Mouse (Mus musculus) neural tube, embryonic 11.5 days (tissue): ENCODE measurements around the gene Alad. TPM values are rescaled to one million over a fixed set of nuclear protein-coding genes. Genes with fewer than 3 reads are reported as not detected.

Source experiments
- ATAC-seq: fragments of 200-750 bp; cut with Nextera tagmentation; 2 replicates; pipeline ENCODE4 v1.8.0; 2017; ENCODE audit warnings: moderate number of reproducible peaks, mild to moderate bottlenecking, moderate TSS enrichment, moderate library complexity; ENCODE audit not compliant: insufficient read depth, low FRiP score, low TSS enrichment
- DNase-seq: peaks from one replicate; pipeline ENCODE4 v3.0.0-alpha.2; 2015; ENCODE audit warnings: low spot score
- H3K27ac ChIP-seq: fragments of 300-500 bp; sonication (generic); 2 replicates; pipeline ENCODE4 v1.5.1; 2014; ENCODE audit warnings: low read depth, mild to moderate bottlenecking, low read length
- H3K27me3 ChIP-seq: fragments of 300-500 bp; sonication (generic); 2 replicates; pipeline ENCODE4 v1.6.1; 2014; ENCODE audit warnings: mild to moderate bottlenecking, low read length, mixed read lengths; ENCODE audit not compliant: control insufficient read depth, insufficient read depth
- H3K36me3 ChIP-seq: fragments of 300-500 bp; sonication (generic); 2 replicates; pipeline ENCODE4 v1.6.1; 2014; ENCODE audit warnings: mild to moderate bottlenecking, low read length, moderate library complexity, mixed read lengths; ENCODE audit not compliant: control insufficient read depth, insufficient read depth
- H3K4me1 ChIP-seq: fragments of 300-500 bp; sonication (generic); 2 replicates; pipeline ENCODE4 v1.6.1; 2014; ENCODE audit warnings: low read length, mixed read lengths; ENCODE audit not compliant: control insufficient read depth, insufficient read depth
- H3K4me2 ChIP-seq: fragments of 300-500 bp; sonication (generic); 2 replicates; pipeline ENCODE4 v1.6.1; 2014; ENCODE audit warnings: low read depth, mild to moderate bottlenecking, moderate library complexity
- H3K4me3 ChIP-seq: fragments of 300-500 bp; sonication (generic); 2 replicates; pipeline ENCODE4 v1.5.1; 2014; ENCODE audit warnings: low read depth, low read length
- H3K9ac ChIP-seq: fragments of 300-500 bp; sonication (generic); 2 replicates; pipeline ENCODE4 v1.6.1; 2014; ENCODE audit warnings: mild to moderate bottlenecking, low read length
- H3K9me3 ChIP-seq: fragments of 300-500 bp; sonication (generic); 2 replicates; pipeline ENCODE4 v1.6.1; 2016; ENCODE audit warnings: low read length; ENCODE audit not compliant: control insufficient read depth
- WGBS: fragments of 180-500 bp; shearing (Covaris S2); extraction: QIAGEN DNeasy Blood & Tissue Kit; methylation state at CpG from one replicate; pipeline ENCODE4 v1.1.7; 2014; 5-methylcytosine and 5-hydroxymethylcytosine counted together
- polyA plus RNA-seq: library from polyadenylated mRNA; unstranded; fragments of >200 nt; fragmentation: Nextera tagmentation; extraction: Ambion mirVana; gene quantifications from 2 replicates; pipeline ENCODE4 v1.2.1, GENCODE M21; 2014

Alad gene
- polyA plus RNA-seq, 1 experiment from 2014 or later: 89.7 TPM

GRCm38 (mm10) chr4:62551966-62552365 lies 32.2 kb upstream of the Alad start:
- DNase-seq (no peak), ATAC-seq (no peak)
- Histone ChIP-seq H3K27me3 (no peaks in the 10 kb centered on the region), H3K4me3 (no peak overlapping the region), H3K27ac (no peak overlapping the region), H3K4me1 (no peaks in the 10 kb centered on the region), H3K4me2 (no peak overlapping the region), H3K36me3 (no peaks in the 10 kb centered on the region), H3K9me3 (no peaks in the 10 kb centered on the region), H3K9ac (no peak overlapping the region)
- 87% methylated on average over 7 of the region's 7 CpGs for WGBS

GRCm38 (mm10) chr4:62544801-62545200 lies 25.1 kb upstream of the Alad start:
- no peak for ATAC-seq
- Histone ChIP-seq H3K4me3 (no peak overlapping the region), H3K9me3 (no peaks in the 10 kb centered on the region), H3K4me1 (no peaks in the 10 kb centered on the region), H3K27ac (no peak overlapping the region), H3K27me3 (no peaks in the 10 kb centered on the region), H3K4me2 (no peak overlapping the region), H3K9ac (no peak overlapping the region), H3K36me3 (no peaks in the 10 kb centered on the region)
- no peak for DNase-seq

- 92% methylated on average over 6 of the region's 6 CpGs for WGBS
- DNase-seq (no peak), ATAC-seq (no peak)
Measured at GRCm38 (mm10) chr4:62543782-62544181, 24.1 kb upstream of the Alad start.

GRCm38 (mm10) chr4:62541802-62542201 lies 22.1 kb upstream of the Alad start:
- Histone ChIP-seq H3K9ac (no peak overlapping the region), H3K9me3 (no peaks in the 10 kb centered on the region), H3K36me3 (no peaks in the 10 kb centered on the region), H3K4me3 (no peak overlapping the region), H3K27me3 (no peaks in the 10 kb centered on the region), H3K27ac (no peak overlapping the region), H3K4me2 (no peak overlapping the region), H3K4me1 (no peaks in the 10 kb centered on the region)
- 71% methylated on average over 3 of the region's 3 CpGs for WGBS
- ATAC-seq (no peak), DNase-seq (no peak)

More at GRCm38 (mm10) chr4:62543782-62544181, 24.1 kb upstream of the Alad start:
- no peaks in the 10 kb centered on the region for H3K36me3 ChIP-seq
- H3K4me1 ChIP-seq: no peaks in the 10 kb centered on the region
- no peaks in the 10 kb centered on the region for H3K9me3 ChIP-seq
- H3K27me3 ChIP-seq: no peaks in the 10 kb centered on the region
- H3K4me3 ChIP-seq: no peak overlapping the region
- no peak overlapping the region for H3K4me2 ChIP-seq
- no peak overlapping the region for H3K9ac ChIP-seq
- H3K27ac ChIP-seq: no peak overlapping the region

GRCm38 (mm10) chr4:62533729-62534128 lies 14.0 kb upstream of the Alad start:
- Histone ChIP-seq H3K9me3 (no peaks in the 10 kb centered on the region), H3K36me3 (no peaks in the 10 kb centered on the region), H3K9ac (no peak overlapping the region), H3K27ac (no peak overlapping the region), H3K27me3 (no peaks in the 10 kb centered on the region), H3K4me1 (no peaks in the 10 kb centered on the region), H3K4me3 (no peak overlapping the region), H3K4me2 (no peak overlapping the region)
- DNase-seq (no peak), ATAC-seq (no peak)
- WGBS: 86% methylated on average over 6 of the region's 6 CpGs

- Histone ChIP-seq H3K27me3 (no peaks in the 10 kb centered on the region), H3K36me3 (0 out of 2 replicates have a peak, but pooled peaks cover 2% of the 10 kb centered on the region), H3K9me3 (no peaks in the 10 kb centered on the region), H3K4me3 (no peak overlapping the region), H3K4me1 (peaks cover 2% of the 10 kb centered on the region; the same call in 1 of the 2 replicates), H3K4me2 (no peak overlapping the region), H3K27ac (no peak overlapping the region), H3K9ac (no peak overlapping the region)
- no peak for ATAC-seq
- WGBS: 87% methylated on average over 4 of the region's 4 CpGs
- DNase-seq: no peak
Measured at GRCm38 (mm10) chr4:62527655-62528054, 7.9 kb upstream of the Alad start.

GRCm38 (mm10) chr4:62526256-62526655 lies 6.5 kb upstream of the Alad start:
- no peak overlapping the region for H3K27ac ChIP-seq
- no peak overlapping the region for H3K4me2 ChIP-seq
- no peak for DNase-seq
- H3K9ac ChIP-seq: no peak overlapping the region
- ATAC-seq: no peak
- H3K9me3 ChIP-seq: no peaks in the 10 kb centered on the region
- H3K27me3 ChIP-seq: no peaks in the 10 kb centered on the region
- 63% methylated on average over 2 of the region's 2 CpGs for WGBS
- peaks cover 2% of the 10 kb centered on the region; the same call in 1 of the 2 replicates for H3K4me1 ChIP-seq
- no peak overlapping the region for H3K4me3 ChIP-seq
- H3K36me3 ChIP-seq: 0 out of 2 replicates have a peak, but pooled peaks cover 2% of the 10 kb centered on the region

GRCm38 (mm10) chr4:62525489-62525811 lies 5.7 kb upstream of the Alad start:
- Histone ChIP-seq H3K4me3 (peak overlapping the region; percentile 81), H3K36me3 (0 out of 2 replicates have a peak, but pooled peaks cover 2% of the 10 kb centered on the region), H3K9ac (no peak overlapping the region; the same call in 1 of the 2 replicates), H3K9me3 (no peaks in the 10 kb centered on the region), H3K27me3 (no peaks in the 10 kb centered on the region), H3K27ac (no peak overlapping the region), H3K4me2 (peak overlapping the region; percentile 30), H3K4me1 (peaks cover 2% of the 10 kb centered on the region; the same call in 1 of the 2 replicates)
- ATAC-seq: no peak
- no peak for DNase-seq
- under 1% methylated on average over 10 of the region's 10 CpGs for WGBS

- Histone ChIP-seq H3K9ac (peak within 1 kb of the TSS; percentile 88), H3K4me2 (peak within 1 kb of the TSS; percentile 91), H3K27ac (peak within 1 kb of the TSS; percentile 77), H3K27me3 (no peaks in the 10 kb centered on the region), H3K4me3 (peak within 1 kb of the TSS; percentile 81), H3K4me1 (peaks cover 2% of the 10 kb centered on the region; the same call in 1 of the 2 replicates), H3K36me3 (0 out of 2 replicates have a peak, but pooled peaks cover 2% of the 10 kb centered on the region), H3K9me3 (no peaks in the 10 kb centered on the region)
- ATAC-seq: peak; percentile 99
- DNase-seq: peak; percentile 98
- WGBS: under 1% methylated on average over 59 of the region's 59 CpGs
Measured at GRCm38 (mm10) chr4:62524651-62525488, 5.2 kb upstream of the Alad start, which contains the start of the genes Pole3 and 4933430I17Rik. Gene Pole3 (minus strand): TSS chr4:62525068. Gene 4933430I17Rik (plus strand): TSS chr4:62525369.
